In genomic region chr3:94601959-94602358, GRCm38 (mm10) we compare ENCODE assay signal across 10 mouse cellular contexts. TPM values are rescaled to one million over a fixed set of nuclear protein-coding genes. Genes with fewer than 3 reads are reported as not detected.
A peak's percentile ranks its signal among the peaks of the same experiment; 100 is the strongest.
DNase-seq lines count a peak whose midpoint lies in the region; ATAC-seq and TF ChIP-seq lines count a peak whose summit lies in the region.
"Had no signal": no experiment of that assay in that cellular context is flagged by ENCODE, and none has a peak within 500 bp of the region (broad histone marks: within the 10 kb centered on the region; RNA-seq: fewer than 3 reads in every experiment).

No protein-coding gene starts in this region.

- no peak overlapping the region for H3K9ac ChIP-seq in heart, postnatal 0 days (replicated peaks; ENCODE audit: low read depth, low read length)

- DNase-seq in layer of hippocampus, adult 2 months (ENCODE audit: low spot score in 2 of 2): peak in 1 of 2 experiments; percentile 58
- DNase-seq in layer of hippocampus, adult 9-10 months (ENCODE audit: low spot score): no peak
- DNase-seq in MEL-GATA-1-ER (ENCODE audit: extremely low read depth, low read depth): peak; percentile 49
- DNase-seq in cerebellum, postnatal 10 days: peak; percentile 80 to 87
- peak; percentile 57 for DNase-seq in heart, postnatal 0 days (ENCODE audit: low spot score)
- peak; percentile 33 to 58 for DNase-seq in left cerebral cortex, postnatal 14 days (ENCODE audit: low spot score in 2 of 2)
- DNase-seq in thymus, postnatal 4 days: peak; percentile 78

- TF ChIP-seq CTCF in layer of hippocampus, adult 2 months (conservative IDR thresholded peaks at IDR 0.05): peak; percentile 84
- peak; percentile 71 for TF ChIP-seq CTCF in heart, postnatal 0 days (IDR thresholded peaks at IDR 0.05; ENCODE audit: low read depth)

- H3K4me3 ChIP-seq in layer of hippocampus, adult 2 months: no peak overlapping the region
- no peak overlapping the region for H3K4me3 ChIP-seq in heart, postnatal 0 days (ENCODE audit: low read depth, low read length)
- H3K4me3 ChIP-seq: erythroblast, embryonic 14.5 days had no signal

- H3K4me1 ChIP-seq in heart, postnatal 0 days (ENCODE audit: control insufficient read depth, insufficient read depth): no peaks in the 10 kb centered on the region

- H3K36me3 ChIP-seq in heart, postnatal 0 days (replicated peaks; ENCODE audit: control insufficient read depth, insufficient read depth, low read length): no peaks in the 10 kb centered on the region

- intact Hi-C loops in left cerebral cortex, postnatal 14 days (cut with DNase I): loop anchor here (5.0 kb wide), 1 partner anchor 145 kb away; no protein-coding TSS in a partner anchor

- no peak overlapping the region for H3K4me2 ChIP-seq in heart, postnatal 0 days (ENCODE audit: low read depth, low read length)

- no peaks in the 10 kb centered on the region for H3K27me3 ChIP-seq in heart, postnatal 0 days (ENCODE audit: control insufficient read depth, insufficient read depth, low read length)

- 4% methylated on average over 4 of the region's 4 CpGs for WGBS in heart, postnatal 0 days

- no peak for ATAC-seq in heart, postnatal 0 days (ENCODE audit: insufficient read depth, low read depth)
- ATAC-seq in monocyte, adult 5-6 weeks (replicated peaks; ENCODE audit: insufficient number of reproducible peaks, low FRiP score, low TSS enrichment, poor library complexity, severe bottlenecking): peak; percentile 71; the same call in 1 of the 2 replicates

- no peak overlapping the region for H3K27ac ChIP-seq in layer of hippocampus, adult 2 months
- H3K27ac ChIP-seq in heart, postnatal 0 days (ENCODE audit: low read depth): no peak overlapping the region

- TF ChIP-seq EP300 in heart, postnatal 0 days (IDR thresholded peaks at IDR 0.05; ENCODE audit: low read depth): no peak

- no peaks in the 10 kb centered on the region for H3K9me3 ChIP-seq in heart, postnatal 0 days (replicated peaks; ENCODE audit: control insufficient read depth, low read length)

RNA-seq across cellular contexts. Expression of gene Snx27, which starts 19.4 kb away (rescaled TPM):
- total RNA-seq in layer of hippocampus, adult 2 months (2021): 100 to 1,000 TPM; 102 to 108 TPM
- 18.1 and 30.8 TPM in 2 replicates for total RNA-seq in heart, postnatal 0 days (2014; rRNA removed; ENCODE audit: low replicate concordance)
- 17.0 and 17.2 TPM in 2 replicates for polyA plus RNA-seq in heart, postnatal 0 days (2015; fragmentation: Nextera tagmentation; extraction: Ambion mirVana)
- total RNA-seq in left cerebral cortex, postnatal 14 days (2021): 10 to 100 TPM; 79.6 to 81.8 TPM
- total RNA-seq in monocyte, adult 5-6 weeks (2017): 28.7 to 47.9 TPM (median 47.5 TPM) in 3 replicates

RNA-seq across cellular contexts. Expression of gene Gm10972, which starts 41.0 kb away (rescaled TPM):
- total RNA-seq in layer of hippocampus, adult 2 months (2021): not detected
- total RNA-seq in heart, postnatal 0 days (2014; rRNA removed; ENCODE audit: low replicate concordance): not detected in 2 replicates
- polyA plus RNA-seq in heart, postnatal 0 days (2015; fragmentation: Nextera tagmentation; extraction: Ambion mirVana): not detected in 2 replicates
- total RNA-seq in left cerebral cortex, postnatal 14 days (2021): not detected
- not detected in 3 replicates for total RNA-seq in monocyte, adult 5-6 weeks (2017)
- polyA plus RNA-seq: erythroblast, embryonic 14.5 days; lung, embryonic 16.5 days had no signal

RNA-seq across cellular contexts. Expression of gene Tuft1, which starts 56.7 kb away (rescaled TPM):
- 1 to 10 TPM; 2.4 to 2.8 TPM for total RNA-seq in layer of hippocampus, adult 2 months (2021)
- total RNA-seq in heart, postnatal 0 days (2014; rRNA removed; ENCODE audit: low replicate concordance): 12.9 and 29.0 TPM in 2 replicates
- 3.1 and 4.8 TPM in 2 replicates for polyA plus RNA-seq in heart, postnatal 0 days (2015; fragmentation: Nextera tagmentation; extraction: Ambion mirVana)
- 1 to 10 TPM; 1.4 to 2.0 TPM for total RNA-seq in left cerebral cortex, postnatal 14 days (2021)
- 1.8 to 6.3 TPM (median 4.6 TPM) in 3 replicates for total RNA-seq in monocyte, adult 5-6 weeks (2017)
